14 mouse cellular contexts compared by ENCODE assay signal in genomic region chr6:49694851-49695250, GRCm38 (mm10).
"Had no signal": no experiment of that assay in that cellular context is flagged by ENCODE, and none has a peak within 500 bp of the region (broad histone marks: within the 10 kb centered on the region; RNA-seq: fewer than 3 reads in every experiment).

No protein-coding gene starts in this region.

- H3K36me3 ChIP-seq: limb, embryonic 12.5 days; liver, embryonic 13.5 days; lung, embryonic 15.5 days; midbrain, embryonic 12.5 days; neural tube, embryonic 12.5 days had no signal

- H3K4me2 ChIP-seq: limb, embryonic 12.5 days; liver, embryonic 13.5 days; lung, embryonic 15.5 days; midbrain, embryonic 12.5 days; neural tube, embryonic 12.5 days had no signal

- H3K4me3 ChIP-seq: limb, embryonic 12.5 days; liver, embryonic 13.5 days; lung, embryonic 15.5 days; midbrain, embryonic 12.5 days; myocyte; neural tube, embryonic 12.5 days had no signal

- H3K9me3 ChIP-seq: limb, embryonic 12.5 days; liver, embryonic 13.5 days; lung, embryonic 15.5 days; midbrain, embryonic 12.5 days; neural tube, embryonic 12.5 days had no signal

- H3K27ac ChIP-seq: limb, embryonic 12.5 days; liver, embryonic 13.5 days; lung, embryonic 15.5 days; midbrain, embryonic 12.5 days; neural tube, embryonic 12.5 days had no signal

- H3K9ac ChIP-seq: limb, embryonic 12.5 days; liver, embryonic 13.5 days; liver, postnatal 0 days; lung, embryonic 15.5 days; midbrain, embryonic 12.5 days; neural tube, embryonic 12.5 days had no signal

- H3K27me3 ChIP-seq: limb, embryonic 12.5 days; liver, embryonic 13.5 days; lung, embryonic 15.5 days; midbrain, embryonic 12.5 days; neural tube, embryonic 12.5 days had no signal

- ATAC-seq: liver, postnatal 0 days had no signal

- DNase-seq: kidney, adult 18-20 months; kidney, postnatal 10 days; liver; liver, embryonic 13.5 days; liver, postnatal 0 days; right cerebral cortex, postnatal 4 days; spleen, adult 18-20 months; thymus, adult 18-20 months; thymus, postnatal 25 days had no signal

- H3K4me1 ChIP-seq: limb, embryonic 12.5 days; liver, embryonic 13.5 days; lung, embryonic 15.5 days; midbrain, embryonic 12.5 days; neural tube, embryonic 12.5 days had no signal
